Mouse (Mus musculus) hindlimb bud, embryonic 11.5 days (tissue): ENCODE measurements around the gene Pam.

Experiments
- DNase-seq: peaks from one replicate; pipeline ENCODE4 v3.0.0-alpha.2; 2012; ENCODE audit warnings: low read depth, low spot score; ENCODE audit errors: extremely low spot score

The Pam gene

DNA sequence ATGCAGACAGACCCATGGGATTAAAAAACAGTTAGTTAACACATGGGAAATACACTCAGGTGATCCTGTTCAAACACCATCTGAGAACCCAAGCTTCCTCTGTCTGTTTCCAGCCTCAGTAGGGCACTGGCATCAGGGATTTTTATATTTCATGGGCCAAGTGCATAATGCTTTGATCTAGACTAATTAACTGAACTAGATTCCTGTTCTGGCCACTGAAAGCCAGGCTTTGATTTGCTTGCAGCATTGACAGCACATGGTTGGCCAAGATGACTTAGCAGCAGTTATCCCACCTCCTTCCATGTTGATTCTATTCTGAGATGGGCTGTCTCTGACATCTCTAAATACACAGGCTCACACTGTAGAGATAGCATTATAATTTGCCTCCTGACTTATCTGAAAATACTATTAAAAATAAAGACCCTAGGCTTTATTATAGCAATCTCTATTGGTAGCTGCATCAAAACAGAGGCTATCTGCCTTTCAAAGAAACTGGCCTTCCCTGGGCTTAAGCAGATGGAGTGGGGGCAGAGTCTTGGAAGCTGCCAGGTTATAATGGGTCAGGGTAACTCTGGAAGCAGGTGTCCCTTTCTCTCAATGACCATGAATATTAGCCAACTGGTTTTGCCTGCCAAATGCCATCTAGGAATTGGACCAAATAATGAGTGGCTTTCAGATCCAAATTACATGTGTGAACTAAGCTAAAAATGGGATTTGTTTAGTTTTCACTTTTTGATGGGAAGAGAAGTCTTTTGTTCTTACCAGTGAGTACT lies 252.0 kb downstream of the Pam start:
- no peak for DNase-seq

DNA sequence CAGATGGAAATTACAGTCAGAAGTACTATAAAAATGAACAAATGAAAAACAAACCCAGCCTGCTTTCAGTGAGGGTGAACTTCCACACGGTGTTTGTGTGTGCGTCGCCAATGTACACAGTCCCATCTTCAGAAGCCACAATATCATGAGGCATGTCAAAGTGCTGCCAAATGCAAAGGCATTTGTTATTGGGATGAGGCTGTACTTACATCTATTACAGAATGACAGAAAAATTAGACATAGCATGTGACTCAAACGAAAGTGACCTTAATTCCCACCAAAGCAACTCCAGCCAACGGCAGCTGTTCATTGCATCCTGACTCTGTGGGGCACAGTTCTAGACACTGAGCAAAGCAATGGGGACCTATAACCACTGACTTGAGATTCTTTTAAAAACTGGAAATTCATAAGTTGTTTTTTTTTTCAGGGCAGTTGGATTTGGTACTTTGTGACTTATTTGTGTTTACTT lies 261.1 kb downstream of the Pam start:
- no peak for DNase-seq

DNA sequence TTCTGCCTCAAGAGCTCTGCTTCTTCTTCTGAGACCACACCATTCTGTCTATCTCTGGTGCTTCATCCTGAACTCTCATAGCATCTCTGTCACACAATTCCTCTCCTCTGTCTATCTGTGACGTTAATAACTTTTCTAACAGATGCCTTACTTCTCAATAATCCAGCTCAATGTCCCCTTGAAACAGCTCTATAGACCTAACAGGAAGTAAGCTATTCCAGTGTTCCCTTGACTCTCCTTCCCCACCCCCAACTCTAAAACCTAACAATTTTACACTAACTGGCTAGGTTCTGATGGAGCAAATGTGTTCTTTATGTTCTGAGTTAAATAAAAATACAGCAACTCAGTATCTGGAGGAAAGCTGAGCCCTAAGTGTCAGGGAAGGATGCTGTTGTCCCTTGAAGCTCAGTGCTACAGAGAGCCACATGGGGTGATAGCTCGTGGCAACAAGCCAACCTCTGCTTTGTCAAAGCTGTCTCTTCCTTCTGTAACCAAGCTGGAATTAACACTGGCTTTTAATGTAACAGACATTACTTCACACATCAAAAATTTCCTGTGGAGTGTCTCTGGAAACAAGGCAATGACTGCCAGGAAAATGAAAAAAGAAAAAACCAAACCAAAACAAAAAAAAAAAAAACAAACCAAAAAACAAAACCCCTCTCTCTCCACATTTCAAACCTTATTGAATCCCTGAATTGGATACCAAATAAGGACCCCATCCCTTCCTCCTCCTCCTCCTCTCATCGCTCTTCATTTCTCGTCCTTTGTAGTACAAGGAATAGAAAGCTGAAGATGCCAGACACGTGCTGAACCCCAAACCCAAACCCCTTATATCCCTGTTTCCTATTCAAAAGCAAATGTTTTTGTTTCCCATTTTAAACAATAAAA lies 261.7 kb downstream of the Pam start:
- DNase-seq: no peak

DNA sequence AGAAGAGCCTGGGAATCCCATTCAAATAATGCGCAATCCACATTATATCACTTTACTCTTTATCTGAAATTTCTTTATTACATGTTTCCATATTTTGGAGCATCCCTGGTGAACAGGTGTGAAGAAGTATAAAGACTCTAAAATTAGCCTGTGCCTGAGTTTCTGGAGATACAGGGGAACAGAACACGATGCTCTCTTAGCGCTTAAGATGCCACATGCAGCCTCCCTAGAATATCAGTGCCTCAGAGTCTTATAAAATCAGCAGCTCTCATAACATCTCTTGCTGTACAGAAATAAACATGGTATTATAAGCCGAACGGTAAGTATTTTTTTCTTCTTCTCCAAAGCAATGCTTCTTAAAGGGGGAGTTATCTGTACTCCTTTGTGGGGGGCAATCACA lies 267.4 kb downstream of the Pam start:
- no peak for DNase-seq

DNA sequence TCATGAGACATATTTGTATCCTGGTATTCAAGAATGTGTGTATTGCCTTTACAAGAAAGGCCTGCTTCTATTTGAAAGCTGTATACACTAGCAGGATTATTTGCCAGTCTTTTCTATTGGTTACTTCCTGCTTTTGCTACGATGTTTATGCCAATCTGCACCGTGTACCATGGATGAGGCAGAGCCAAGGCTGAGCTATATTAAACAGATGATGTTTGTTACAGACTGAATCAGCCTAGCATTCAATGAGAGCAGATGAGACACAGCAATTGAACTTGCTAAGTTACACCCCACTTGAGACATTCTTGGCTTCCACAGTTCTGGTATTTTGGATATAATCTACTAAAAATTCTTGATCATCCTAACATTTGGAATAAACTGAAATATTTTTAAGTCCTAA lies 267.9 kb downstream of the Pam start:
- DNase-seq: no peak

DNA sequence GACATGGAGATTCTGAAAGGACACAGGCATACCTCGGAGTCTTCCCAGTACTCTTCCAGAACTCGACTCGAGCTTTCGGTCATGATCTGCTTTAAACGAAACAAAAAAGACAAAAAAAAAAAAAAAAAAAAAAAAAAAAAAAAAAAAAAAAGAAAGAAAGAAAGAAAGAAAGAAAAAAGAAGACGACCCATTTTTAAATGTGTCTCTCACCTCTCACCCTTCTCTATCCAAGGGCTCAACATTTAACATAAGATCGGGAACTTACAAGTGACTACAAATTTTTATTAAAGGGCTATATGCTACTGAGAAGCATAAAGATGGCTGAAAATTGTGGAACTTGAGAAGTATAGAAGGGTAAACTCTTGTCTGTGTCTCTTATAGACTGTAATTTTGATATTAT lies 272.5 kb downstream of the Pam start:
- DNase-seq: no peak

DNA sequence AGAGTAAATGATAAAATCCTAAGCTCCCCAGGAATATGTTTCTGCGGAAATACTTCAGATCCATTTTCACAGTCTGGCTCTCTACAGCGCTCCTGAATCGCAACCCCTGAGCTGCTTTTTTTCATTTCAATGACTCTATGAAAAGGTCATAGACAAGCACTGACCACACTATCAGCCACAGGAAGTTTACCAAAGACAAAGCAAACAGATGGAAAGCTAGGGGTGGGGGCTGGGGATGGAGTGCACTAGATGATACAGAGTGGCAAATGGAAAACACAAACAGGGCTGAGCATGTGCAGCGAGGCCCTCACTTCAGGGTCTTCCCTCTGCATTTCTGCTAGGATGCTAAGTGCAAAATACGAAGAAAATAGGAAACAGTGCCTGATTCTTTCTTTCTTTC lies 273.2 kb downstream of the Pam start:
- DNase-seq: no peak

DNA sequence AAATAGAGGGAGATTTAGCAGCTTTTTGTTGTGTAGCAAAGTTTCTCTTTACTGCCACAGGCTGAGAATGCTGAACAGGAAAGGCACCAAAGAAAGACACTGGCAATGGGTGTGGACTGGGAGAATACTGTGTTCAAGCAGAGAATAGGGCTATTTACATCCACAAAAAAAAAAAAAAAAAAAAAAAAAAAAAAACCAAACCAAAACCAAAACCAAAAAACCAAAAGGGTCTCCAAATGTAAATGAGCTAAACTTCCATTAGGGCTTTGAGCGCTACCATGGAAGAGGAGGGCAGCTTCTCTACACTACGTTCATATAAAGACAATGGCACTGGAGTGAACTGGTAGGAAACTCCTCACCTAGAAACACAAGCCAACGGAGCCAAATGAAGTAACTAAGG lies 274.2 kb downstream of the Pam start:
- no peak for DNase-seq

DNA sequence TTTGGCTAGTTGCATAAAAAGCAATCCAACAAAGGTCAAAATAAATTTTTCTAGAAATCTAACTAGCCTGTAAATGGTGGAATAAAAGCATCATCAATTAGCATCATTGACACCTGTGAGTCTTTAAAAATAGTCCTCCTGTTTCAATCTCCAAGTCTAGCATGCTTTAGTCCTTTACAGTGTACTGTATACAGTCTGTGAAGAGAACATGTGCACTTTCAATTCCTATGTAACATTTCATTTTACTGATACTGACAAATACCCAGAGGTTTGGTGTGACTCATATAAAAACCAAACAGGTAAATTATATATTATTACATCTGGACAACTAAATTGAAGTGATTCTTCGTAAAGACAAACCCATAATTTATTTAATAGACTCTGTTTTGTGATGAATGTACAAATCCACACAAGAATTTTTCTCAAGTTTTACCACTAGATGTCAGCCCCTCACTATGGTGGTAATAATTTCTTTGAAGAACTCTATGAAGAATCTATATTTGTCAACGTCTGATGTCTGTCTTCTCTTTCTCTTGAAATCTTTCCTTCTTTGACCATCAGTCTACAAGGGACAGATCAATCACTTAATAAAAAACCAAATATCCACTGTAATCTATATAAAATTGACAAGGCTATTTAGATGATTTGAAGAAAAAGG lies 286.1 kb downstream of the Pam start:
- no peak for DNase-seq

DNA sequence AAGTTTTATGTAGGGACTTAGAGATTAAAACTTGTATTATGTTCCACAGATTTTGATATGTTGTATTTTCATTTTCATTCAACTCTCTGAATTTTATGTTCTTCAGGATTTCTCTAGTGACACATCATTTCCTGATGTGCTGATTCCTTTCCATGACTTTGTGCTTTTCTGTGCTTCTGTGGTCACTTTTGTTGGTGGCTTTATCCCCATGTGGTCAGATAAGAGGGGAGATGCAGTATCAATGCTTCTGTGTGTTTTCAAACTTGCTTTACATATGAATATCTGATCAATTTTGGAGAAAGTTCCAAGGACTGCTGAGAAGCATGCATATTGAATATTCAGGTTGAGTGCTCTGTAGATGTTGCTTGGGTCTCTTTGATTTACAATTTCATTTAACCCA lies 290.9 kb downstream of the Pam start:
- DNase-seq: no peak

DNA sequence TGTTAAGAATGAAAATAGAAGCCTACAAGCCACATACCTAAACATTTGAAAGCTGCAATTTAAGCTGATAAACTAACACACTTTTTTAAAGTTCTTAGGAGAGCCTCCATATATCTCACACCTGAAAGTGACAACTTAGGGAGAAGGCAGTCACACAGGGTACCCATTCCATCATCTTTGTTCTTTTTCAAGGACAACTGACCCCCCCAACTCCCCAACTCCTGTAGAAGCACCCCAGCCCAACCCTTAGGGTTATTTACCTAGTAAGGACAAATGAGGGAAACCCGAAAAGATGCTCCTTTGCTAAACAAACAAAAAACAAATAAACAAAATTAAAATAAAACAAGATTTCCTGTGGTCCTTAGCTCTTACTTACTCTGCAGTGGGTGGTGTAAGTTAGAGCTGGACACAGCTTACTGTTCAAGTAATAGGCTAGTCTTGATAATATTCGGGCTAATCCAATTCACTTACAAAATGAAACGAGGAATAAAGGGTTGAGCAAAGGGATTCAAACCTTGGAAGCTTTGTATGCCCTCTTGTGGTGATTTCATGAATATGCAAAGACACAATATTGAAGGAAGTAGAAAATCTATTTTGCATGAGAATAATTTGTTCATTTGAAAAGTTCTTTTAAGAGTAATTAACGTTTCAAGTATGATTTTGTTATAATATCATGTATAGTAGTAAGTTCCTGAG lies 293.1 kb downstream of the Pam start:
- no peak for DNase-seq

DNA sequence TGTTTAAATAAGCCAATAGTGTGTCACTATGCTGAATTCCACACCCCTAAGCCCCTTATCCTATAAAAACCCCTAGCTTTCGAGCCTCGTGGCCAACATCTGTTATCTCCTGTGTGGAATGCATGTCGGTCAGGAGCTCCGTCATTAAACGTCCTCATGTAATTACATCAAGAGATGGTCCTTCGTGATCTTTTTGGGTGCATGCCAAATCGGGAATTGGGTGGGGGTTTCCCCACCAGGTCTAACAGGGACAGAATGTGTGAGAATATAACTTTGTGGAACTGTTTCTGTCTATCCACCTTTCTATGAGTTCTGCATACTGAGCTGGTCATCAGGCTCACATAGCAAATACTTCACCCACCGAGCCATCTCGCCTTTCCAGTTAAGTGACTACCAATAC lies 299.5 kb downstream of the Pam start:
- DNase-seq: no peak

DNA sequence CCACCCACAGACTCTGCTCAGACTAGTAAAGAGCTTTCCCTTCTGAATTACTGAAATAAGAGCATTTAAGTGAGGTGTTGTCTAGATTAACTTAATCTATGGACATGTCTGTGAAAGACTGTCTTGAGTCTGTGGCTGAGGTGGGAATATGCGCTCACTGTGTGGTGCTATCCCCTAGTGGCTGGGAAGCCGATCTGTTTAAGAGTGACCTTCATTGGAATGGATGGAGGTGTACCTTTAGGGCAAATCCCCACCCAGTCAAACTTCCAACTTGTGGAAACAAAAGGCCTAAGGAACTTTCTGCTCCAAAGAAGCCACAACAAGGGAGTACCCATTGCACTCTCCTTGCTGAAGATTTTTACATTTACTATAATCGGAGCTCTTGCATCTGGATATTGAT lies 301.3 kb downstream of the Pam start:
- no peak for DNase-seq

DNA sequence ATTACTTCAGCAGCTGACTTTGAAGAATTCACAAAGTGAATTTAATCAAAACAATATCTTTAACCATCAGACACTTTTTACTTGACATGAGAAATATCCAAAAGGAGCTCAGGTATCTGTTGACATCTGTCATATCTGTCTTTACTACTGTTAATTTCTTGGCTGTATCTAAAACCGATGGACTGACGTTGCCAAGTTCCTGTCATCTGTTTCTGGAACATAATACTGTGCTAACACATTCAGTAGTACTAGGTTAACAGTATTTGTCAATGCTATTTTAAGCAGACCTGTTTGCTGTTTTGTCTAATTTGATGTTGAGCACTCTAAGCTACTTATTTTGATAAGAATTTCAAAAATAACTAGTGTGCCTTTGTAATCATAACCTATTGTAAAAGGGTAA lies 307.0 kb downstream of the Pam start:
- no peak for DNase-seq

DNA sequence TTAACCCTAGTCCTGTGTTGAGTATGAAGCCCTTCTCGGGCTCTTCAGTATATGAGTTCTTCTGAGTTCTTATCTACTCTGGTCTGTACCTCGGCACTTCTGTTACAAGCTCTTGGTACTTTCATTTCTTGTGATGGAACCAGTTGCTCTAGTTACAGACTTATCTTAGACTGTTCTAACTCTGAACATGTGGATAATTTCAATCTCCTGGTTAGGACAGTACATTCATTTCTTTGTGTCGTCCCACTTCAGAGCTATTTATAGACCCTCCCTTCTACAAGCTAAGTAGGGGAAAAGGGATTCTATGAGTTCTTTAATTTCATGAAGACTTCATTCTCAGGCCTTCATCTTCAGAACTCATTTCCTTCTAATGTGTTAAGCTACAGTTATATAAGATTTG lies 307.8 kb downstream of the Pam start:
- no peak for DNase-seq

DNA sequence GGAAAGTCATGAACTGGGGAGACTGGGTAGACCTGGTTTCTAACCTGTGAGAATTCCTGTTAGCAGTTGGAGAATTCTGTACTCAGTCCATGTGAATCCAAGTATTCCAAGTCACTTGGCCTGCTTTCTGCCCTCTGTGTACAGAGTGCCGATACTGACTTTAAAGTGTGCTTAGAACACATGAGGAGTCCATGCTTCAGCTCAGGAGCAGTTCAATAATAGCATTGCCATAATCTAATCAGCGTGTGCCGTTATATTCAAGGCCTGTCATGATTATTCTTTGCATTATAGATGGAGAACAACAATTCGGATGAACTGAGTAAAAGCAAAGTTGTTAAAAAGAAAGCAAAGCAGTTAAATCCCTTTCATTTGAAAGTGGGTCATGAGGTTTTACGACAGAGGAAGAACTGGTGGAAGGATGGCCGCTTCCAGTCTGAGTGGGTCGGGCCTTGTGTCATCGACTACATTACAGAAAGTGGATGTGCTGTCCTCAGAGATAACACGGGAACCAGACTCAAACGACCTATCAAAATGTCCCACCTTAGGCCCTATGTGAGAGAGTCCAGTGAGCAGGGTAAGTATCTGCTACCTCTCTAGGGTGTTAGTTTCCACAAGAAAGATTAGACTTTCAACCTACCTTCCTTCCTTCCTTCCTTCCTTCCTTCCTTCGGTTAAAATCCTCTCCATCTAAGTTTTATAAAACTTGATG lies 309.6 kb downstream of the Pam start:
- DNase-seq: no peak

DNA sequence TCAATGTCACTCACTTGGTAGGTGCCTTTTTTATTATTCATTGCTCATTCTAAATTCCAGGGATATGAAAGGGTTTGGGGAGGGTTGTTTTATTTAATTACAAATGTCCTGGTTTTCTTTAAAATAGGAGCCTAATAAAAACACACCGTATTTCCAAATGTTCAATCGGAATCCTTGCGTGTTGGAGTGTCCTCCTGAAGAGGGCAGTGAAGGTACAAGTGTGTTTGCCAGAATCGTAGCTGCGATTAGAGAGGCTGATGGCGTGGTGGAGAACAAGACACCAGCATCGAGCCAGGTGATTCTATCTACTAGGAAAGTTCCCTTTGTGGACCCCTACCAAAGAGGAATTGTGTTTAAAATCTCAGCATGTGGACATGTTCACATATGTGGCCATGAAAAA lies 310.5 kb downstream of the Pam start:
- no peak for DNase-seq

DNA sequence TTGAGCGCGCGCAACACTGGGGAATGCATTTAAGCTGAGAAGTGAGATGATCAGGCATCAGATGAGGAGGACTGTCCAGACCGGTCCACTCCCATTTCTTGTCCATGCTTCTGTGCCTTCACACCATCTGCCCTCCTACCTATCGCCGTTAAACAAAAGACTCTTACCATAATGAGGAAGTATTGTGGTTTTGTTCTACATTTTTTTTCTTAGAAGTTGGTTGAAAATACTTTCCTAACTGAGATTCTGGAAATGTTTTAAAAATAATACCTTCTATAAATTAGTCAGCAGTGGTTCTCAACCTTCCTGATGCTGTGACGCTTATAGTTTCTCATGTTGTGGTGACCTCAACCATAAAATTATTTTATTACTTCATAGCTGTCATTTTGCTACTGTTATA lies 313.8 kb downstream of the Pam start:
- no peak for DNase-seq

DNA sequence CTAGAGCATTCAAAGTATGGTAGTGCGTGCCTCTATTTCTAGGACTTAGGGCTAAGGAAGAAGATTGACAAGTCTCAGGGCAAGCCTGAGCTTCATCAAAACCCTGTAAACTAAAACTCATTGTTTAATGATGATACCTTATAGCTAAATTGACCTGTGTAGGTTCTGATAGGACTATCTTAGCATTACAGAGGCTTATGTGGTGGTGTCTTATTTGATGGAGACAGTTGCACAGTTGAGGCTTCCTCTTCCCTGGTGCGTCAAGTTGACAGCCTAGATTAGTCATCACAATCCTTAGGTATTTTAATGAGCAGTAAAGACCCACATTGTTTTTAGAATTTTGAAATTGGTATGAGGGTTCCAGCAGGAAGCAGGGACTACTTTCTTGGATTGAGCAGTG lies 321.5 kb downstream of the Pam start:
- DNase-seq: no peak

DNA sequence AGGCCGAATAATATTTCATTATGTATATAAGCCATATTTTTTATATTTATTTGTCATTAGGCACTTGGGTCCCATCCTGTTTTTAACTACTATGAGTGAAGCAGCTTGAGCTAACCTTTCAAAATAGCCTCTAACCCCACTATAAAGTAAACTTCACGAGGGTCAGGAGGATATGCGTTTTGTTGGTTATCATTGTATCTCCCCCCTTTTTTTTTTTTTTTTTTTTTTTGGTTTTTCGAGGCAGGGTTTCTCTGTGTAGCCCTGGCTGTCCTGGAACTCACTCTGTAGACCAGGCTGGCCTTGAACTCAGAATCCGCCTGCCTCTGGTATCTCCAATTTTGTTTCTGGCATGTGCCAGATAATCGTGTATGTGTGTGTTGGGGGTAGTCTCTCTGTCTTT lies 322.1 kb downstream of the Pam start:
- no peak for DNase-seq

DNA sequence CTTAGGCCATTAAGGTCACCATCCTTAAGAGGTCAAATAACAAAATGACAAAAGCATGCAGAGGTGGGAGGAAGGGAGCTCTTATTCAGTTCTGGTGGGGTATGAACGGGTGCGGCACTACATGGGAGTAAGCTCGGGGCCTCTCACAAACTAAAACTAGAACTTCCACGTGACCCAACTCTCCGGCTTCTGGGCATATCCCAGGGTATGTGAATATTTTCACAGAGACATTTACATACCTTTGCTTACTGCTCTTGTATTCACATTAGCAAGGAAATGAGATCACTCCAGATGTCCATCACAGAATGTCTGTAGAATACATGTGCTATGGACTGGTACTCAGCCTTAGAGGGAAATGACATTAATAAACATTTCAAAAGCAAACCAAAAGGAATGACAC lies 323.7 kb downstream of the Pam start:
- no peak for DNase-seq
